Mouse (Mus musculus) right cerebral cortex, adult 2 months (tissue): ENCODE data around the gene Lrr1.

Experiments used
- DNase-seq, 2 experiments: peaks; one replicate each; pipeline ENCODE4 v3.0.0; 2021 to 2022; ENCODE audit warnings: low spot score in 2 of 2

The Lrr1 gene

GRCm38 (mm10) chr12:69198164-69198535 is 29.5 kb downstream of the Lrr1 start, which contains the start of gene Dnaaf2:
Gene Dnaaf2 (minus strand): TSS chr12:69198429.
- DNase-seq: peak; percentile 74 to 75

- DNase-seq: no peak
Observed at GRCm38 (mm10) chr12:69198985-69199384, 30.4 kb downstream of the Lrr1 start.

GRCm38 (mm10) chr12:69204052-69204833 is 35.6 kb downstream of the Lrr1 start, which contains the start of gene Gm49384:
Gene Gm49384 (minus strand): TSS chr12:69204267.
- DNase-seq: no peak

- no peak for DNase-seq
Observed at GRCm38 (mm10) chr12:69207396-69207795, 38.8 kb downstream of the Lrr1 start.

- DNase-seq: no peak
Observed at GRCm38 (mm10) chr12:69207926-69208325, 39.3 kb downstream of the Lrr1 start.

- no peak for DNase-seq
Observed at GRCm38 (mm10) chr12:69208520-69208919, 39.9 kb downstream of the Lrr1 start.

GRCm38 (mm10) chr12:69210056-69210979 is 41.7 kb downstream of the Lrr1 start:
- no peak for DNase-seq

- no peak for DNase-seq
Observed at GRCm38 (mm10) chr12:69211057-69211456, 42.4 kb downstream of the Lrr1 start.

GRCm38 (mm10) chr12:69213186-69213777 is 44.7 kb downstream of the Lrr1 start:
- no peak for DNase-seq

- no peak for DNase-seq
Observed at GRCm38 (mm10) chr12:69214393-69214792, 45.8 kb downstream of the Lrr1 start.

GRCm38 (mm10) chr12:69215000-69215785 is 46.6 kb downstream of the Lrr1 start:
- peak; percentile 62 to 78 for DNase-seq

- no peak for DNase-seq
Observed at GRCm38 (mm10) chr12:69216587-69216986, 48.0 kb downstream of the Lrr1 start.

- no peak for DNase-seq
Observed at GRCm38 (mm10) chr12:69220613-69221277, 52.1 kb downstream of the Lrr1 start.

GRCm38 (mm10) chr12:69227776-69228466 is 59.3 kb downstream of the Lrr1 start, which contains the start of gene Pole2:
Gene Pole2 (minus strand): TSS chr12:69228195.
- peak; percentile 83 to 84 for DNase-seq
